Mouse (Mus musculus): ENCODE measurements at regions not wholly inside any gene's neighbourhood (a gene's known extent, or its start where the extent isn't known, plus 50 kb on each side); places are given as distances from the start of the nearest gene placed in this dataset.

DNA sequence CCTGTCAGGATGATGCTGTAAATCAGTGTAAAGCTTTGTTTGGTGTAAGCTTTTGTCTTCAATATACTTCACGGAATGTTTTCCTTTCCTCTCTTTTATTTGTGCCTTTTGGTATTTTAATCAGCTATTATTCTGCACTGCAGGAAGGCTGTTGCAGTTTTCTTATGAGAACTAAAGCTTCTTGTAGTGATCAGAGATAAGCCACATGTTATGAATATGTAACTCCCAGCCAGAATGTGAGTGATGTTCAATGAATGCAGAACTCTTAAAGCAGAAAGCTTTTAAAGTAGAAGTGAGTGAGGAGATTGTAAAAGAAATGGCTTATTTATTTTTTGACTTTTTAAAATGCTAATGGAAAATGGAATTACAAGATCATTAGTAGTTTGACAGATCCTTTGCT, 78.5 kb upstream of the Pom121l12 start:
- DNase-seq (ENCODE audit: inconsistent age in 2 of 2, low spot score in 1 of 2): peak in 1 of 2 experiments; percentile 9

DNA sequence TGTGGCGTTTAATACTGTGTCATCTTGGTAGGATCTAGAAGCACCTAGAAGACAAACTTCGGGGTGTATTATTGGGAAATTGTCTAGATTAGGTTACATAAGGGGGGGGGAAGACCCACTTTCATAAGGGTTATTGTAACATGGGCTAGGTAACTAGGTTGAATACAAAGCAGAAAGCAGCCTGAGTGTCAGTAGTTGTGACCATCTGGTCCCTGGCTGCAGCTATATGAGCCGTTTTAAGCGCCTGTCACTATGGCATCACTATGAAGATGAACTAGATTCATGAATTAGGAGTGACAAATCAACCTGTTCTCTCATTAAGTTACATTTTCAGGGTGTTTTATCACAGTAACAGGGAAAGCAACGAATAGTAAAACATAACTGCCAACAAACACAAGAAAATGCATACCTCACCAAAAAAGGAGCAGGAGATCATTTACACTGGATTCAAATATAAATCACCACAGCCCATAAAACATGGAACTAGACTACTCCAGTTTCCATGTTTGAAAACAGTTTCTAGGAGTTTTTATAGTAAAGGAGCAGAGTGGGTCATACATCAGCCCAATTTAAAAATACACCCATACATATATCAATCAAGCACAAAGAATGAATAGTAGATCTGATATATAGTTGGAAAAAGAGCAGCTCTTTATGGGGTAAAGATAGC, 77.2 kb upstream of the Pom121l12 start:
- no peak for DNase-seq (ENCODE audit: inconsistent age in 2 of 2, low spot score in 1 of 2)
